Mouse (Mus musculus): Measurements from ENCODE around the gene Pipox.

- no peak for TF ChIP-seq CTCF (conservative IDR thresholded peaks at IDR 0.05; ENCODE audit: insufficient read depth, insufficient read length, low read depth, low read length)
- TF ChIP-seq POLR2A (IDR thresholded peaks at IDR 0.05; ENCODE audit: low read depth, low read length), result no peak
Observed at GRCm38 (mm10) chr11:77901775-77902355, 8.0 kb upstream of the Pipox start.

Data from kidney, adult 2 months (tissue).